Mouse (Mus musculus) liver, embryonic 14.5 days (tissue): ENCODE results near the gene Reep3. TPM values are rescaled to one million over a fixed set of nuclear protein-coding genes. Genes with fewer than 3 reads are reported as not detected.

Source experiments
- ATAC-seq: fragments of 200-750 bp; cut with Nextera tagmentation; 2 replicates; pipeline ENCODE4 v1.8.0; 2017; ENCODE audit warnings: moderate number of reproducible peaks, mild to moderate bottlenecking, moderate library complexity; ENCODE audit not compliant: insufficient read depth
- DNase-seq, 3 experiments: peaks; one replicate each; pipeline ENCODE4 v3.0.0-alpha.2; 2012 to 2013; ENCODE audit warnings: low read depth in 3 of 3, low spot score in 3 of 3
- H3K27ac ChIP-seq: fragments of 300-500 bp; sonication (generic); 2 replicates; pipeline ENCODE4 v1.5.1; 2014; ENCODE audit warnings: moderate library complexity, mild to moderate bottlenecking, control low read depth, inconsistent platforms
- H3K27me3 ChIP-seq: fragments of 300-500 bp; sonication (generic); 2 replicates; pipeline ENCODE4 v1.6.1; 2014; ENCODE audit warnings: mild to moderate bottlenecking, low read length, moderate library complexity; ENCODE audit not compliant: control insufficient read depth, insufficient read depth
- H3K36me3 ChIP-seq: fragments of 300-500 bp; sonication (generic); replicated peaks from 2 replicates; pipeline ENCODE4 v1.6.1; 2014; ENCODE audit warnings: low read depth; ENCODE audit not compliant: control insufficient read depth, insufficient read depth
- H3K4me1 ChIP-seq, 2 experiments: fragments of 200-500 bp in 1 of 2; fragments of 300-500 bp in 1 of 2; sonication (generic) in 1 of 2; replicated peaks; 2 replicates each; pipeline ENCODE4 v1.6.1; 2012 to 2014; ENCODE audit warnings: antibody characterized with exemption in 1 of 2, inconsistent platforms in 1 of 2, low read length in 1 of 2; ENCODE audit not compliant: control insufficient read depth in 2 of 2, insufficient read depth in 2 of 2
- H3K4me2 ChIP-seq: fragments of 300-500 bp; sonication (generic); 2 replicates; pipeline ENCODE4 v1.6.1; 2014; ENCODE audit warnings: low read depth, mild to moderate bottlenecking, control low read depth, moderate library complexity
- H3K4me3 ChIP-seq, 2 experiments: fragments of 200-500 bp in 1 of 2; fragments of 300-500 bp in 1 of 2; sonication (generic) in 1 of 2; 2 replicates each; pipeline ENCODE4 v1.5.1; 2012 to 2014; ENCODE audit warnings: low read depth in 2 of 2, low read length in 2 of 2, mild to moderate bottlenecking in 2 of 2, control low read depth in 1 of 2, inconsistent platforms in 1 of 2, moderate library complexity in 1 of 2; ENCODE audit not compliant: insufficient read depth in 1 of 2
- H3K9ac ChIP-seq: fragments of 300-500 bp; sonication (generic); replicated peaks from 2 replicates; pipeline ENCODE4 v1.6.1; 2014; ENCODE audit warnings: mild to moderate bottlenecking, control low read depth, moderate library complexity
- H3K9me3 ChIP-seq: fragments of 300-500 bp; sonication (generic); 2 replicates; pipeline ENCODE4 v1.6.1; 2016; ENCODE audit warnings: low read length, mixed read lengths; ENCODE audit not compliant: control insufficient read depth
- CTCF ChIP-seq: IDR thresholded peaks from 2 replicates; pipeline ENCODE4 v1.5.1; 2016; ENCODE audit warnings: antibody characterized with exemption, low read depth, control low read depth
- EP300 ChIP-seq: IDR thresholded peaks from 2 replicates; pipeline ENCODE4 v1.6.1; 2016; ENCODE audit warnings: antibody characterized with exemption, low read depth
- WGBS: fragments of 180-500 bp; shearing (Covaris S2); extraction: QIAGEN DNeasy Blood & Tissue Kit; methylation state at CpG from one replicate; pipeline ENCODE4 v1.1.7; 2014; ENCODE audit not compliant: insufficient replicate concordance; 5-methylcytosine and 5-hydroxymethylcytosine counted together
- polyA plus RNA-seq, 2 experiments: library from polyadenylated mRNA; depleted of rRNA in 1 of 2; stranded (reverse) in 1 of 2; unstranded in 1 of 2; fragments of >200 nt; fragmentation: Nextera tagmentation in 1 of 2; extraction: Ambion mirVana in 1 of 2; gene quantifications; 2 replicates each; pipeline versions ENCODE4 v1.2.1 to v1.2.3; 2012 to 2014

The Reep3 gene
- polyA plus RNA-seq, 2 experiments, result 3.9 to 5.1 TPM

DNA sequence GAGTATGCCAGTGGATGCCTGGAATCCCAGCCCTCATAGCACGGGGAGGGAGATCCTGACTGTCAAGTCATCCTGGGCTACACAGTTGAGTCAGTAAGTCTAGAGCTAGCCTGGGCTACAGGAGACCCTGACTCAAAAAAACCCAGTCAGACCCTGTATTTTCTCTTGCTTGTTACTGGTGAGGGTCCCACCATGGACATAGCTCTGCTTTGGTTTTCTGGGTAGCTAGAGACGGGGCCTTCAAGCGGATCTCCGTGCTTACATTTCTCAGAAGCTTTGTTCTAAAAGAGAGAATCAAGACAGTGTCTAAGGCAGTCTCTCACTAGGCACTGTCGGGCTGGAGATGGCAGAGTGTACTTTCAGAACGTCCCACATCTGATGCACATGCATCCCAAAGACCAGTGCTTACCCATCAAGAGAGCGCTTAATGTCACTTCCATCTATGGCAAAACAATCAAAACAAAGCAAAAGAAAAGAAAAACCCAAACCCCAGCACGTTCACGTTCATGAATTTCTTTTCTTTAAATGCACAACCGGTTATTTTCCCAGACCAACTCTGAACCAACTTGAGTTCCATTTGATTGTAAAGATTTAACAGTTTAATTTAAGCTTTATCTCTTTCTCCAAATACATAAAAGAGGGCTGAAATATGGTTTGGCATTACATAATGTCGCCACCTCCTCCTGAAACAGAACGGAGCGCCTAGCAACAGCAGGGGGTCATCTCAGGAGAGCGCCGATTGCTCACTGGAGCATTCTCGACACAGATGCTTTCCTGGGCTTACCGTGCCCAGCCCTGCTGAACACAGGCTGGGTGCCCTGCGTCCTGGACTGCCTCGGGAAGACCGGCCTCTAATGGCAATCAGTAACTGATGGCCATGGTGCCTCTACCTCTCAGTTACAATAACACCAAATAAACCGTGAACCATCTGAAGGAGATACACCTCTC lies 20.5 kb downstream of the Reep3 start:
- Histone ChIP-seq H3K9me3 (no peaks in the 10 kb centered on the region), H3K27ac (no peak overlapping the region), H3K4me2 (no peak overlapping the region), H3K27me3 (no peaks in the 10 kb centered on the region), H3K4me1 (peaks cover 5 to 14% of the 10 kb centered on the region in 2 experiments), H3K36me3 (no peaks in the 10 kb centered on the region), H3K4me3 (no peak overlapping the region), H3K9ac (no peak overlapping the region)
- WGBS, result 72% methylated on average over 21 of the region's 21 CpGs
- TF ChIP-seq CTCF (no peak), EP300 (no peak)
- no peak for ATAC-seq
- DNase-seq, result no peak

DNA sequence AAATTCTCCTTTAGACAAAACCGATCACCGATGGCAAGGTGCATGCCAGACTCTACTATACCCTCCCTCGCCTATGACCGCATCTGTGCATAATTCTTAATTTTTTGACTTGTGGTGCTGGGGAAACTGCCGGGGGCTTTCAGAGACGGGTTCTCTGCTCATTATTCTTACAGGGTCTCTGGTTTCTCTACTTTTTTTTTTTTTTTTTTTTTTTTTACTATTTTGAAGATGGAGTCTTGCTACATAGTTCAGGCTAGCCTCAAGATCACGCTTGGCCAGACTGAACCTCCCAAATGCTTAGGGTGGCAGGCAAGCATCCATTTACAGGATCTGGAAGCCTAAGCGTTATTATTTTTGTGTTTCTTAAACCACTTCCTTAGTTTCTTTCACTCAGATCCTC lies 23.2 kb downstream of the Reep3 start:
- ATAC-seq, result no peak
- Histone ChIP-seq H3K4me1 (peaks cover under 1 to 7% of the 10 kb centered on the region in 2 experiments; a peak in 3 of 4 replicates), H3K27ac (no peak overlapping the region), H3K36me3 (no peaks in the 10 kb centered on the region), H3K4me3 (no peak overlapping the region), H3K4me2 (no peak overlapping the region), H3K9ac (no peak overlapping the region), H3K9me3 (no peaks in the 10 kb centered on the region), H3K27me3 (no peaks in the 10 kb centered on the region)
- 70% methylated on average over 8 of the region's 8 CpGs for WGBS
- TF ChIP-seq CTCF (no peak), EP300 (no peak)
- DNase-seq, result no peak

DNA sequence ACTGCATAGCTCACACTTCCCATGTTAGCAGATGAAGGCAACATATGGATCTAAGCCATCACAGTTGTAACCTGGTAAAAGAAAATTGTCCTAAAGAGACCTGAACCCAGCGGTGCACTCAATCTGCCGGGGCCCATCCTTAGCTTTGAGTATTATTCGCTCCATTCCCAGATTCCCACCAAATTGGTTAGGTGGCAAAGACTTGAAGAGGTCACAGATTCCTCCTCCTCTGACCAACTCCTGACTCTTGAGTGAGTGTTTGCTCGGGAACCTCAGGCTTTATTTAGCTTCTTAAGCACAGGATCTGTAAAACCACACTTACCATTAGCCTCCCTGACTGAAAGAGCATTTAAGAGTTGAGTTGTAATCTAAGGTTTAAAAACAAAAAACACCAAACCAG lies 24.1 kb downstream of the Reep3 start:
- no peaks in the 10 kb centered on the region for H3K27me3 ChIP-seq
- H3K27ac ChIP-seq, result no peak overlapping the region
- H3K4me3 ChIP-seq, result no peak overlapping the region
- no peaks in the 10 kb centered on the region for H3K9me3 ChIP-seq
- H3K36me3 ChIP-seq, result no peaks in the 10 kb centered on the region
- no peak for DNase-seq
- no peak for ATAC-seq
- no peak overlapping the region for H3K9ac ChIP-seq
- TF ChIP-seq CTCF (no peak), EP300 (no peak)
- H3K4me1 ChIP-seq, result peaks cover 0 to 5% of the 10 kb centered on the region in 2 experiments; a peak in 1 of 4 replicates
- 63% methylated on average over 4 of the region's 4 CpGs for WGBS
- H3K4me2 ChIP-seq, result no peak overlapping the region

DNA sequence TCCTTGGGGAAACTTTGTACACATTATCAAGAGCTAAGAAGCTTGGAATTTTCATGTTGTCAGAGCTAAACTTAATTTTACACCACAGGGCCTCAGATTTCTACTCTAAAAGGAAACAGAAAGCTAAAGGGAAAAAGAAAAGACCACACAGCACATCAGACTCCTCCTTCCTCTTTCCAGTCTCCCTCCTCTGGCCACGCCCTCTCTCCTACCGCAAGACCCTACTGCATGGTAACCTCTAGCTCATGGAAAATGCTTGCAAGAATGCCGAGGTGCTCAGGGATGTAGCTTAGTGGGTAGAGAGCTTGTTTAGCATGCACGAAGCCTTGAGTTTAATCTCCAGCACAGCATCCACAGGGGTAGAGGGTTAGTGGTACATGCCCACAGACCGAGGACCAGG lies 24.9 kb downstream of the Reep3 start:
- no peak for DNase-seq
- Histone ChIP-seq H3K27me3 (no peaks in the 10 kb centered on the region), H3K4me1 (peaks cover 0 to 5% of the 10 kb centered on the region in 2 experiments; a peak in 1 of 4 replicates), H3K9me3 (no peaks in the 10 kb centered on the region), H3K4me3 (no peak overlapping the region), H3K9ac (no peak overlapping the region), H3K36me3 (no peaks in the 10 kb centered on the region), H3K4me2 (no peak overlapping the region), H3K27ac (no peak overlapping the region)
- ATAC-seq, result no peak
- WGBS, result 32% methylated on average over 5 of the region's 5 CpGs
- no peak for TF ChIP-seq EP300
- no peak for TF ChIP-seq CTCF

DNA sequence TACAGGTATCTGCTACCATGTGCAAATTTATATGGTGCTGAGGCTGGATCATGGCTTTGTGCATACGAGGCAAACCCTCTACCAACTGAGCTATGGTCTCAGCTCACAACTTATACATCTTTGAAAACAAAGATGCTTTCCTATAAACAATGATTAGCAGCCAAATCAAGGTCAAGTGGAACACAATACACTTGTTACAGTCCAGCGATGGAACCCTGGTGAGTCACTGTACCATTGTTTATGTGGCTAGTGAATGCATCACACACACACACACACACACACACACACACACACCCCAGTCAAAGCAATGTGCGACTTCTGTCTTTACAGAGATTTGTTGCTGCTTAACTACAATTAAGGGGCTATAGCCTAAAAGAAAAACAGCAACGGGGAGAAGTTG lies 25.4 kb downstream of the Reep3 start:
- no peaks in the 10 kb centered on the region for H3K27me3 ChIP-seq
- no peak overlapping the region for H3K27ac ChIP-seq
- no peaks in the 10 kb centered on the region for H3K36me3 ChIP-seq
- no peak for DNase-seq
- no peaks in the 10 kb centered on the region for H3K9me3 ChIP-seq
- no peak overlapping the region for H3K9ac ChIP-seq
- H3K4me2 ChIP-seq, result no peak overlapping the region
- no peak overlapping the region for H3K4me3 ChIP-seq
- 42% methylated on average over 4 of the region's 4 CpGs for WGBS
- TF ChIP-seq CTCF (no peak), EP300 (no peak)
- peaks cover 0 to 5% of the 10 kb centered on the region in 2 experiments; a peak in 1 of 4 replicates for H3K4me1 ChIP-seq
- no peak for ATAC-seq
